Mouse (Mus musculus) stomach, embryonic 14.5 days (tissue): Measurements from ENCODE around the gene Tdpoz3. TPM values are rescaled to one million over a fixed set of nuclear protein-coding genes. Genes with fewer than 3 reads are reported as not detected.
"Not testable (repeated sequence)": the region's sequence is repeated elsewhere in the genome, so short reads cannot be mapped to it uniquely, and the experiment has no call there.

ENCODE experiments used
- ATAC-seq: fragments of 200-750 bp; cut with Nextera tagmentation; 2 replicates; pipeline ENCODE4 v1.8.0; 2017; ENCODE audit warnings: low read depth, moderate TSS enrichment; ENCODE audit not compliant: insufficient number of reproducible peaks, insufficient read depth, low FRiP score
- H3K27ac ChIP-seq: fragments of 300-500 bp; sonication (generic); 2 replicates; pipeline ENCODE4 v1.5.1; 2014; ENCODE audit warnings: mild to moderate bottlenecking, low read length, moderate library complexity, mixed read lengths
- H3K27me3 ChIP-seq: fragments of 300-500 bp; sonication (generic); 2 replicates; pipeline ENCODE4 v1.6.1; 2014; ENCODE audit warnings: low read length, control low read depth, mixed read lengths; ENCODE audit not compliant: control insufficient read depth, insufficient read depth
- H3K36me3 ChIP-seq: fragments of 300-500 bp; sonication (generic); 2 replicates; pipeline ENCODE4 v1.6.1; 2014; ENCODE audit warnings: mild to moderate bottlenecking, control low read depth, low read length, moderate library complexity, mixed read lengths; ENCODE audit not compliant: control insufficient read depth, insufficient read depth
- H3K4me1 ChIP-seq: fragments of 300-500 bp; sonication (generic); 2 replicates; pipeline ENCODE4 v1.6.1; 2014; ENCODE audit warnings: low read length, control low read depth, mixed read lengths; ENCODE audit not compliant: control insufficient read depth, insufficient read depth
- H3K4me2 ChIP-seq: fragments of 300-500 bp; sonication (generic); replicated peaks from 2 replicates; pipeline ENCODE4 v1.6.1; 2014; ENCODE audit warnings: low read depth, low read length, control low read depth
- H3K4me3 ChIP-seq: fragments of 300-500 bp; sonication (generic); 2 replicates; pipeline ENCODE4 v1.5.1; 2014; ENCODE audit warnings: low read depth, low read length, control low read depth
- H3K9ac ChIP-seq: fragments of 300-500 bp; sonication (generic); replicated peaks from 2 replicates; pipeline ENCODE4 v1.6.1; 2014; ENCODE audit warnings: low read depth, mild to moderate bottlenecking, control low read depth, low read length, moderate library complexity, mixed read lengths
- H3K9me3 ChIP-seq: fragments of 300-500 bp; sonication (generic); 2 replicates; pipeline ENCODE4 v1.6.1; 2016; ENCODE audit warnings: low read depth, low read length, control low read depth; ENCODE audit not compliant: control insufficient read depth
- WGBS: fragments of 180-500 bp; shearing (Covaris S2); extraction: QIAGEN DNeasy Blood & Tissue Kit; methylation state at CpG from one replicate; pipeline ENCODE4 v1.1.7; 2014; 5-methylcytosine and 5-hydroxymethylcytosine counted together
- polyA plus RNA-seq: library from polyadenylated mRNA; unstranded; fragments of >200 nt; fragmentation: Nextera tagmentation; extraction: Ambion mirVana; gene quantifications from 2 replicates; pipeline ENCODE4 v1.2.1, GENCODE M21; 2014

Tdpoz3 gene
- not detected in 2 replicates for polyA plus RNA-seq

- not testable (repeated sequence) for ATAC-seq, H3K9me3 ChIP-seq, H3K27ac ChIP-seq, H3K4me3 ChIP-seq, H3K27me3 ChIP-seq, H3K4me2 ChIP-seq, H3K4me1 ChIP-seq, H3K9ac ChIP-seq, H3K36me3 ChIP-seq
- WGBS, result 79% methylated on average over 1 of the region's 1 CpGs
Observed at GRCm38 (mm10) chr3:93825720-93826119, at the start of gene Tdpoz3. Tdpoz3 (plus strand) TSS chr3:93826020.

- H3K36me3 ChIP-seq, ATAC-seq, H3K27ac ChIP-seq, H3K9me3 ChIP-seq, H3K4me3 ChIP-seq, H3K9ac ChIP-seq, H3K4me1 ChIP-seq, H3K27me3 ChIP-seq, H3K4me2 ChIP-seq: not testable (repeated sequence)
Observed at GRCm38 (mm10) chr3:93796098-93796497, 29.7 kb upstream of the Tdpoz3 start, which contains the start of gene Tdpoz4. Tdpoz4 (plus strand) TSS chr3:93796398.

- H3K4me2 ChIP-seq, H3K9me3 ChIP-seq, ATAC-seq, H3K9ac ChIP-seq, H3K4me1 ChIP-seq, H3K27ac ChIP-seq, H3K27me3 ChIP-seq, H3K36me3 ChIP-seq, H3K4me3 ChIP-seq: not testable (repeated sequence)
Observed at GRCm38 (mm10) chr3:93813341-93813740, 12.5 kb upstream of the Tdpoz3 start.

- H3K9ac ChIP-seq, H3K27ac ChIP-seq, H3K4me1 ChIP-seq, H3K4me2 ChIP-seq, H3K4me3 ChIP-seq, H3K27me3 ChIP-seq, H3K36me3 ChIP-seq, ATAC-seq, H3K9me3 ChIP-seq: not testable (repeated sequence)
- 77% methylated on average over 8 of the region's 8 CpGs for WGBS
Observed at GRCm38 (mm10) chr3:93858957-93859356, 33.1 kb downstream of the Tdpoz3 start.

GRCm38 (mm10) chr3:93870635-93871034 lies 44.8 kb downstream of the Tdpoz3 start:
- not testable (repeated sequence) for ATAC-seq
- WGBS, result 82% methylated on average over 6 of the region's 8 CpGs

More at GRCm38 (mm10) chr3:93870635-93871034, 44.8 kb downstream of the Tdpoz3 start:
- not testable (repeated sequence) for H3K27me3 ChIP-seq, H3K4me3 ChIP-seq, H3K4me2 ChIP-seq, H3K9me3 ChIP-seq, H3K9ac ChIP-seq, H3K4me1 ChIP-seq, H3K27ac ChIP-seq, H3K36me3 ChIP-seq

Other genes starting within 250 kb of the Tdpoz3 start
- gene Tdpoz2, start 173.3 kb upstream of the Tdpoz3 start, polyA plus RNA-seq, result not detected in 2 replicates
- gene Tdpoz1, start 149.7 kb upstream of the Tdpoz3 start, polyA plus RNA-seq, result not detected in 2 replicates
- not detected in 2 replicates for gene Gm37596, start 132.9 kb upstream of the Tdpoz3 start, polyA plus RNA-seq
- gene Gm5773, start 53.0 kb upstream of the Tdpoz3 start, polyA plus RNA-seq, result not detected in 2 replicates
- not detected in 2 replicates for gene Tdpoz4, start 29.6 kb upstream of the Tdpoz3 start, polyA plus RNA-seq
- not detected in 2 replicates for gene Gm9117, start 117.5 kb downstream of the Tdpoz3 start, polyA plus RNA-seq
- gene Tdpoz5, start 135.3 kb downstream of the Tdpoz3 start, polyA plus RNA-seq, result not detected in 2 replicates
- not detected in 2 replicates for gene Gm9125, start 228.9 kb downstream of the Tdpoz3 start, polyA plus RNA-seq
- not detected in 2 replicates for gene Gm10697, start 246.6 kb downstream of the Tdpoz3 start, polyA plus RNA-seq